Mouse (Mus musculus): ENCODE data around the gene Prnp. TPM values are rescaled to one million over a fixed set of nuclear protein-coding genes. Genes with fewer than 3 reads are reported as not detected.

The Prnp gene
- 16.6 and 19.3 TPM in 2 replicates for polyA plus RNA-seq (2014; fragmentation: Nextera tagmentation; extraction: Ambion mirVana)

DNA sequence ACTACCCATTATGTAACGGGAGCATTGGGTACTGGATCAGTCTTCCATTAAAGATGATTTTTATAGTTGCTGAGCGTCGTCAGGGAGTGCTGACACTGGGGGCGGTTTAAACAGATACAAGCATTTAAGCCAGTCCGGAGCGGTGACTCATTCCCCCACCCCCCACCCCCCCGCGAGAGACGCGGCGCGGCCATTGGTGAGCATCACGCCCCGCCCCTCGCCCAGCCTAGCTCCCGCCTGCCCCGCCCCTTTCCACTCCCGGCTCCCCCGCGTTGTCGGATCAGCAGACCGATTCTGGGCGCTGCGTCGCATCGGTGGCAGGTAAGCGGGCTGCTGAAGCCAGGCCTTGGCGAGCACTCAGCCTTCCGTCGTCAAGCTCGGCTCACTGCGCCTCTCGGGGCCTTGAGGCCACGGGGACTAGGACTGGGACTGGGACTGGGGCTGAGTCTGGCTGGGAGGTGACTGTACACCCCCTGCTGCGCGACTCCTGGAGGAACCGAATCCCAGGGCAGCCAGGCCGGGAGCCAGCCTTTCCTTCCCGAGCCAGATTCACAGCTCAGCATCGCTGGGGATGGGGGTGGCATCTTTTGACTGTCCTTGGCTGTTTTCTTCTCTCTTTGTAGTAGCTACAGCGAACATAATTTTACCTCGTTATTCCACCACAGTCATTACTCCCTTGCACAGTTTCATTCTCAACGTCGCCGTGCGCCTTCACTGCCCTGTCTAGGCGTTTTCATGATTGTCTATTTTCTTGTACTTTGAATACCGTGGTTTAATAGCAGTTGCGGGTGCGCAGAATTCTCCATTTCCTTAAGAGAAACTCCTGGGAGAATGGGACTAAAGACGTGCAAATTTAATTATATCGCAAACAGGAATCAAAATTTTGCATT, at the start of gene Prnp, which contains the start of gene Prn:
TSS of gene Prnp (plus strand) at position 246 of the 890 bp plus-strand sequence.
TSS of gene Prn (plus strand) at position 275 of the 890 bp plus-strand sequence.
- H3K27me3 ChIP-seq (ENCODE audit: control insufficient read depth, insufficient read depth, low read length): no peaks in the 10 kb centered on the region
- no peaks in the 10 kb centered on the region for H3K36me3 ChIP-seq (ENCODE audit: control insufficient read depth, insufficient read depth, low read length)
- peak within 1 kb of the TSS; percentile 74 for H3K4me2 ChIP-seq (ENCODE audit: low read depth, severe bottlenecking)
- no peaks in the 10 kb centered on the region for H3K9me3 ChIP-seq (ENCODE audit: control insufficient read depth, low read length)
- peak; percentile 94 for DNase-seq (ENCODE audit: low spot score)
- H3K9ac ChIP-seq (ENCODE audit: low read length): peak within 1 kb of the TSS; percentile 62
- peak within 1 kb of the TSS; percentile 52 for H3K4me3 ChIP-seq (ENCODE audit: low read depth, low read length)
- H3K27ac ChIP-seq (replicated peaks; ENCODE audit: low read depth, low read length): no peak within 1 kb of the TSS
- WGBS: 6% methylated on average over 52 of the region's 52 CpGs
- ATAC-seq (ENCODE audit: insufficient number of reproducible peaks, low FRiP score, low TSS enrichment, low read depth): peak; percentile 91
- peaks cover 2% of the 10 kb centered on the region; the same call in 1 of the 2 replicates for H3K4me1 ChIP-seq (ENCODE audit: control insufficient read depth, insufficient read depth, low read length)

DNA sequence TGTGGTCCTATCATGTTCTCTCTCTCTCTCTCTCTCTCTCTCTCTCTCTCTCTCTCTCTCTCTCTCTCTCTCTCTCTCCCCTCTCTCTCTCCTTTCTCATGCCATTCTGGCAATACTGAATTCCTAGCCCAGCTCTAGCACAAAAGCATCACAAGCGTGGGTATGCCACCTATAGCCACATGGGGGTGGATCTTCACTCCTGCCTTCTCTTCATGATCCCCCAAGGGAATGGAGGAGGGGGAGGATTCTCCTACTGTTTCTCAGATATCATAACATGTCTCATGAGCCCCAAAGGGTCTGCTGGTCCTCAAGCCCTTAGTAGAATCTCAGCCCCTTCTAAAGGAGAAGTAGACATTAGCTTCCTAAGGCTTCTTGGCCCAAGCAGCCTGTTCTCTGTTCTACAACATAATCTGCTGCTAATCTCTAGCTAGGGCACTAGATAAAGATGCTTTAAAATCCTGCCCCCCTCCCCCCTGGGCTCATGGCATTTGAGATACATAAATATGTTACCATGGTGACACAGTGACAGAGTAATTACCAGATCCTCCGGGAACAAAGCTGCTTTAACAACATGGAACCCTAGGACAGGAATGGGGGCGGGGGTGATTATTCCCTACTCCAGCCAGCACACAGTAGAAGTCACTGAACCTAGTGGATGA, 47.0 kb upstream of the Prnp start:
- Histone ChIP-seq H3K4me2 (ENCODE audit: low read depth, severe bottlenecking) (no peak overlapping the region), H3K27ac (replicated peaks; ENCODE audit: low read depth, low read length) (no peak overlapping the region), H3K36me3 (ENCODE audit: control insufficient read depth, insufficient read depth, low read length) (no peaks in the 10 kb centered on the region), H3K4me3 (ENCODE audit: low read depth, low read length) (no peak overlapping the region), H3K4me1 (ENCODE audit: control insufficient read depth, insufficient read depth, low read length) (no peaks in the 10 kb centered on the region), H3K27me3 (ENCODE audit: control insufficient read depth, insufficient read depth, low read length) (no peaks in the 10 kb centered on the region), H3K9ac (ENCODE audit: low read length) (no peak overlapping the region), H3K9me3 (ENCODE audit: control insufficient read depth, low read length) (no peaks in the 10 kb centered on the region)
- DNase-seq (ENCODE audit: low spot score) (no peak), ATAC-seq (ENCODE audit: insufficient number of reproducible peaks, low FRiP score, low TSS enrichment, low read depth) (no peak)
- WGBS: 75% methylated on average over 3 of the region's 3 CpGs

DNA sequence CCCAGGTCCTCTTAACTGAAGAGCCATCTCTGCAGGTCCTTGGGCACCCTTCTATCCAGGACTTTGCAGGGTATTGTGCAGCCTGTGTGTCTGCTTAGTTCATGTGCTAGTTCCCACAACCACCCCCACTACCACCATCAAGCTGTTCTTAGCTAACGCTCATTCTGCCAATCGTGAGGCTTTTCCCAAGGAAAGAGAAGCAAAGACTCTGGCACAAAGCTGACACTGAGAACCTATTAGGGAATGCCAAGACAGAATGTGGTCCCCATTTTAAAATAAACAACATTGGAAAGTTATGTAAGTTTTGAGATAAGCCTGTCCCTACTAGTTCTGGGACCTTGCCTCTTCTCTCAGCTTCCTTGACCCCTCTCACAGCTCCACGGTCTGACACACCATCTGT, 46.3 kb upstream of the Prnp start:
- H3K9me3 ChIP-seq (ENCODE audit: control insufficient read depth, low read length): no peaks in the 10 kb centered on the region
- H3K9ac ChIP-seq (ENCODE audit: low read length): no peak overlapping the region
- 79% methylated on average over 3 of the region's 3 CpGs for WGBS
- no peaks in the 10 kb centered on the region for H3K36me3 ChIP-seq (ENCODE audit: control insufficient read depth, insufficient read depth, low read length)
- H3K27ac ChIP-seq (replicated peaks; ENCODE audit: low read depth, low read length): no peak overlapping the region
- no peak for ATAC-seq (ENCODE audit: insufficient number of reproducible peaks, low FRiP score, low TSS enrichment, low read depth)
- H3K4me3 ChIP-seq (ENCODE audit: low read depth, low read length): no peak overlapping the region
- H3K4me1 ChIP-seq (ENCODE audit: control insufficient read depth, insufficient read depth, low read length): no peaks in the 10 kb centered on the region
- DNase-seq (ENCODE audit: low spot score): no peak
- H3K27me3 ChIP-seq (ENCODE audit: control insufficient read depth, insufficient read depth, low read length): no peaks in the 10 kb centered on the region
- no peak overlapping the region for H3K4me2 ChIP-seq (ENCODE audit: low read depth, severe bottlenecking)

DNA sequence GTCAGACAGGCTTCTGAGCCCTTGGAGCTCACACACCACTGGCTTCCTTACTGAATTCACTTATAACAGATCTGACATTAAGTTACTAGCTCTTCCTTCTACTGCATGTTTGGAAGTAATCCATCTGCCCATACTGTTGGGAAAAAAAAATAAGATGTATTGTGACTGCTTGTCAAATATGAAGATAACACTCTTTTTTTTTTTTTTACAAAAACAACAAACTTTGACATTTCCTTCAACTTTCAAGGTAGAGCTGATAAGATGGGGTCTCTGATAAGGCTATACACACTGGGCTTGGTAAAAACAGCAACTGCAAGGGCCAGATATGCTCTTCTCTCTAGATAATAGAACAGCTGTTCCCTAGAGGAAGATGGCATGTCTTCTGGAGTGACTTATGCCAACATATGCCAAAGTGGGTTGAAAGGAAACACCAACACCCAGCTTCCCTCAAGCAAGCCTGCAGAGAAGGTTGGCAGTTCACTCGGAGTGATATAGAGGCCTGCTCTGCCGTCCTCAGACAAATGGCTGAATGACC, 45.4 kb upstream of the Prnp start:
- DNase-seq (ENCODE audit: low spot score) (no peak), ATAC-seq (ENCODE audit: insufficient number of reproducible peaks, low FRiP score, low TSS enrichment, low read depth) (no peak)
- Histone ChIP-seq H3K36me3 (ENCODE audit: control insufficient read depth, insufficient read depth, low read length) (no peaks in the 10 kb centered on the region), H3K4me2 (ENCODE audit: low read depth, severe bottlenecking) (no peak overlapping the region), H3K4me3 (ENCODE audit: low read depth, low read length) (no peak overlapping the region), H3K9ac (ENCODE audit: low read length) (no peak overlapping the region), H3K27me3 (ENCODE audit: control insufficient read depth, insufficient read depth, low read length) (no peaks in the 10 kb centered on the region), H3K9me3 (ENCODE audit: control insufficient read depth, low read length) (no peaks in the 10 kb centered on the region), H3K27ac (replicated peaks; ENCODE audit: low read depth, low read length) (no peak overlapping the region), H3K4me1 (ENCODE audit: control insufficient read depth, insufficient read depth, low read length) (no peaks in the 10 kb centered on the region)
- WGBS: 78% methylated on average over 2 of the region's 2 CpGs

DNA sequence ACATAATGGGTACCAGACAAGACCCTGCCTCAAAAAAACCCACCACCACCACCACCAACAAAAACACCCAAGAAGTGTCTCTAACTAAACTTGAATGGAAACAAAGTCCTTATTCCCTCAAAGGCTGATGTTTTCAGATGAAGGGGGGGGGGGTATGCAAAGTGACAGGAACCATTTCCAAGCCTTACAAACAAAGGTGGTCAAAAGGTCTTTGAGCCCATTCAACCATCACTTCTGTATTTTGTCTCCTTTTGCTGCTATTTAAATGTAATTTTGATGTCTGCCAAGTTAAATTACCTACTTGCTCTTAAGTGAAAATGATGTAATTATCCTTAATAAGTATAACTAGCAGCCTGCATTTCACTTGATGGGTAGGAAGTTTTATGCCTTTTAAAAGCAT, 43.1 kb upstream of the Prnp start:
- H3K4me3 ChIP-seq (ENCODE audit: low read depth, low read length): no peak overlapping the region
- no peaks in the 10 kb centered on the region for H3K9me3 ChIP-seq (ENCODE audit: control insufficient read depth, low read length)
- H3K36me3 ChIP-seq (ENCODE audit: control insufficient read depth, insufficient read depth, low read length): no peaks in the 10 kb centered on the region
- H3K4me2 ChIP-seq (ENCODE audit: low read depth, severe bottlenecking): no peak overlapping the region
- no peak overlapping the region for H3K9ac ChIP-seq (ENCODE audit: low read length)
- H3K27ac ChIP-seq (replicated peaks; ENCODE audit: low read depth, low read length): no peak overlapping the region
- H3K4me1 ChIP-seq (ENCODE audit: control insufficient read depth, insufficient read depth, low read length): no peaks in the 10 kb centered on the region
- no peaks in the 10 kb centered on the region for H3K27me3 ChIP-seq (ENCODE audit: control insufficient read depth, insufficient read depth, low read length)
- ATAC-seq (ENCODE audit: insufficient number of reproducible peaks, low FRiP score, low TSS enrichment, low read depth): no peak
- DNase-seq (ENCODE audit: low spot score): no peak

DNA sequence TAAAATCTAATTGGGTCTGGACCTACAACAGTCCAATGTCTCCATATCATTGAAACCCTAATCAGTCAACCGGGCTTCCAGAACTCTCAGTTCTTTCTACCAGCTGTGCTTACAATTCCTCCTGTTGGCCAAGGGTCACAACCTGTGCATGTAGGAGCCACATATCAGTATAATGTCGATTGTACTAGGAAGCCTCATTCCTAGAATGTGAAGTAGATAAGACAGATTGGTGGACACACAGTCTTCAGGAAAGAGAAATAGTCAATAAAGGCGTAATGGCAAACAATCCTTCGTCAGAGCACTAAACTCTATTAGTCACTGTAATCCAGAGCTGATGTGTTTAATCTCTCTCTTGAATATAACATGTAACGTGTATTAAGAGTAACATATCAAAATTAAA, 40.7 kb upstream of the Prnp start:
- H3K4me1 ChIP-seq (ENCODE audit: control insufficient read depth, insufficient read depth, low read length): no peaks in the 10 kb centered on the region
- WGBS: 93% methylated on average over 5 of the region's 5 CpGs
- H3K9me3 ChIP-seq (ENCODE audit: control insufficient read depth, low read length): no peaks in the 10 kb centered on the region
- H3K4me3 ChIP-seq (ENCODE audit: low read depth, low read length): no peak overlapping the region
- H3K9ac ChIP-seq (ENCODE audit: low read length): no peak overlapping the region
- DNase-seq (ENCODE audit: low spot score) (no peak), ATAC-seq (ENCODE audit: insufficient number of reproducible peaks, low FRiP score, low TSS enrichment, low read depth) (no peak)
- no peaks in the 10 kb centered on the region for H3K36me3 ChIP-seq (ENCODE audit: control insufficient read depth, insufficient read depth, low read length)
- H3K27me3 ChIP-seq (ENCODE audit: control insufficient read depth, insufficient read depth, low read length): no peaks in the 10 kb centered on the region
- no peak overlapping the region for H3K27ac ChIP-seq (replicated peaks; ENCODE audit: low read depth, low read length)
- H3K4me2 ChIP-seq (ENCODE audit: low read depth, severe bottlenecking): no peak overlapping the region

DNA sequence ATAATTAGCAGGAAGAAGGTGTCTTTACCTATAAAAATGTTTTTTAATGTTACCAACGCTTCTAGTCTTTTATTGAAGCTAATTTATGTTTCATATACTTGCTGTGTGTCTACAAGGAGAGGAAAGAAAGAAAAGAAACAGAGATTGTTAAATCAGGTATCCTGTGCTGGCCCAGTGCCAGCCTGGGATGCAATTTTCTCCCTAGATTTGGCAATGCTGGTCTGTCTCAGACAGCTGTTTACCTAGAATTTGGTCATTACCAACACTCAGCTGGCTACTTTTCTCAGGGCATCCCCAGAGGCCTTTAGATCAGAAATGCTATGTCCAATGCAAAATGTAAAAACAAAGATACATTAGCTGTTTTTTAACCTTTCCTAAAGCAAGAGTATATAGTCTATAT, 36.4 kb upstream of the Prnp start:
- DNase-seq (ENCODE audit: low spot score): no peak
- Histone ChIP-seq H3K9me3 (ENCODE audit: control insufficient read depth, low read length) (no peaks in the 10 kb centered on the region), H3K36me3 (ENCODE audit: control insufficient read depth, insufficient read depth, low read length) (no peaks in the 10 kb centered on the region), H3K27ac (replicated peaks; ENCODE audit: low read depth, low read length) (no peak overlapping the region), H3K9ac (ENCODE audit: low read length) (no peak overlapping the region), H3K27me3 (ENCODE audit: control insufficient read depth, insufficient read depth, low read length) (no peaks in the 10 kb centered on the region), H3K4me2 (ENCODE audit: low read depth, severe bottlenecking) (no peak overlapping the region), H3K4me3 (ENCODE audit: low read depth, low read length) (no peak overlapping the region), H3K4me1 (ENCODE audit: control insufficient read depth, insufficient read depth, low read length) (no peaks in the 10 kb centered on the region)
- ATAC-seq (ENCODE audit: insufficient number of reproducible peaks, low FRiP score, low TSS enrichment, low read depth): no peak
- WGBS: 73% methylated on average over 1 of the region's 1 CpGs

DNA sequence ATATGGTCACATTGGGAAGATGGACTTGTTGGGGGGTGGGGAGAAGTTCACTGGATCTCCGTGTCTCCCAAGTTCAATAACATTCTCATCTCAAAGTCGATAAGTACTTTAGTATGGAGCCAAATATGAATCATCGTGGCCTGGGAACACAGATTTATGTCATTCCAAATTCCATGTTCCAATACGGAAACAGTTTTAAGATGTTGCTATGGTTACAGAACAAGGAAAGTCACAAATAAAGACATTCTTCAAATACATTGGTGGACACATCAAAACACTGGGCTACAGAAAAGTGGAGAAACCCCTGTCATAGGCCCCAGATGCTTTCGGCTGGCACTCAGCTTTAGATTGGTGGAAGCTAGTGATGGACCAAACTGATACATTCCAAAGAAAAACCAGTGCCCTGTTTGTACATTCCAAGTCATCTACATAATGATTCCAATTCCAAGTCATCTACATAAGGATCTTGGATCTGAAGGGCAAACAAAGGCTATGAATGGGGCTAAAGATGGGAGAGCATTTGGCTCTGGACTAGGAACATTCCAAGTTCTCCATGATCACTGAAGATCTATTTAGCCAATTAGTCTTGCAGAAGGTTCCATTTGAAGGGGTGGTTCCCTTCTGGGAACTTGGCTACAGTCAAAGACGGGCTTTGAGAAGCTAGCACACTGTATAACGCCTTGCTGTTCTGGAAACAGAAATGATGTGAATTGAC, 33.0 kb upstream of the Prnp start:
- Histone ChIP-seq H3K36me3 (ENCODE audit: control insufficient read depth, insufficient read depth, low read length) (no peaks in the 10 kb centered on the region), H3K9ac (ENCODE audit: low read length) (no peak overlapping the region), H3K27ac (replicated peaks; ENCODE audit: low read depth, low read length) (no peak overlapping the region), H3K4me2 (ENCODE audit: low read depth, severe bottlenecking) (no peak overlapping the region), H3K9me3 (ENCODE audit: control insufficient read depth, low read length) (no peaks in the 10 kb centered on the region), H3K4me3 (ENCODE audit: low read depth, low read length) (no peak overlapping the region), H3K4me1 (ENCODE audit: control insufficient read depth, insufficient read depth, low read length) (no peaks in the 10 kb centered on the region), H3K27me3 (ENCODE audit: control insufficient read depth, insufficient read depth, low read length) (no peaks in the 10 kb centered on the region)
- ATAC-seq (ENCODE audit: insufficient number of reproducible peaks, low FRiP score, low TSS enrichment, low read depth) (no peak), DNase-seq (ENCODE audit: low spot score) (no peak)
- WGBS: 95% methylated on average over 7 of the region's 7 CpGs
